In genomic region chr9:106145582-106145981, GRCm38 (mm10) we compare ENCODE assay signal across 14 mouse cellular contexts. TPM values are rescaled to one million over a fixed set of nuclear protein-coding genes. Genes with fewer than 3 reads are reported as not detected.
"Had no signal": no experiment of that assay in that cellular context is flagged by ENCODE, and none has a peak within 500 bp of the region (broad histone marks: within the 10 kb centered on the region; RNA-seq: fewer than 3 reads in every experiment).

No protein-coding gene starts in this region.

- H3K27ac ChIP-seq: kidney, postnatal 0 days; limb, embryonic 15.5 days; liver, embryonic 12.5 days; midbrain, embryonic 10.5 days; midbrain, embryonic 15.5 days; neural tube, embryonic 13.5 days had no signal

- H3K27me3 ChIP-seq: midbrain, embryonic 15.5 days; neural tube, embryonic 13.5 days had no signal

- H3K4me3 ChIP-seq: limb, embryonic 15.5 days; liver, embryonic 12.5 days; midbrain, embryonic 10.5 days; midbrain, embryonic 15.5 days; neural tube, embryonic 13.5 days had no signal

- H3K9ac ChIP-seq: limb, embryonic 15.5 days; liver, embryonic 12.5 days; lung, embryonic 14.5 days; midbrain, embryonic 15.5 days; neural tube, embryonic 13.5 days had no signal

- DNase-seq: kidney, postnatal 36 days; lung, embryonic 14.5 days; lung, postnatal 10 days; lung, postnatal 4 days; retina, postnatal 1 day; thymus, postnatal 36 days had no signal

- ATAC-seq: liver, embryonic 12.5 days; midbrain, embryonic 15.5 days had no signal

- H3K4me2 ChIP-seq: limb, embryonic 15.5 days; liver, embryonic 12.5 days; lung, embryonic 14.5 days; midbrain, embryonic 15.5 days; neural tube, embryonic 13.5 days had no signal

- H3K36me3 ChIP-seq: limb, embryonic 15.5 days; liver, embryonic 12.5 days; midbrain, embryonic 15.5 days; neural tube, embryonic 13.5 days had no signal

- H3K9me3 ChIP-seq: limb, embryonic 15.5 days; liver, embryonic 12.5 days; midbrain, embryonic 10.5 days; midbrain, embryonic 15.5 days; neural tube, embryonic 13.5 days had no signal

RNA-seq across cellular contexts. Expression of gene Col6a4, which starts 49.0 kb away (rescaled TPM):
- total RNA-seq: megakaryocyte, adult 5-6 weeks had no signal
- polyA plus RNA-seq: limb, embryonic 11.5 days had no signal
